Comparison of ENCODE assay signal across 10 mouse cellular contexts in genomic region chr4:84669650-84670049, GRCm38 (mm10). TPM values are rescaled to one million over a fixed set of nuclear protein-coding genes. Genes with fewer than 3 reads are reported as not detected.
DNase-seq lines count a peak whose midpoint lies in the region; ATAC-seq and TF ChIP-seq lines count a peak whose summit lies in the region.
"Had no signal": no experiment of that assay in that cellular context is flagged by ENCODE, and none has a peak within 500 bp of the region (broad histone marks: within the 10 kb centered on the region; RNA-seq: fewer than 3 reads in every experiment).

No protein-coding gene starts in this region.

- no peaks in the 10 kb centered on the region; the same call in 1 of the 2 replicates for H3K27me3 ChIP-seq in kidney, embryonic 14.5 days (ENCODE audit: control insufficient read depth, insufficient read depth, low read length)
- H3K27me3 ChIP-seq in E14TG2a.4 (ENCODE audit: insufficient read depth, low read length) = no peaks in the 10 kb centered on the region
- no peaks in the 10 kb centered on the region for H3K27me3 ChIP-seq in embryonic facial prominence, embryonic 13.5 days

- no peak overlapping the region for H3K27ac ChIP-seq in kidney, embryonic 14.5 days (ENCODE audit: low read depth, low read length)
- no peak overlapping the region for H3K27ac ChIP-seq in embryonic facial prominence, embryonic 13.5 days

- TF ChIP-seq CTCF in E14TG2a.4 (conservative IDR thresholded peaks at IDR 0.05; ENCODE audit: low read length) = no peak

- WGBS in kidney, embryonic 14.5 days = 80% methylated on average over 5 of the region's 5 CpGs
- WGBS in embryonic facial prominence, embryonic 13.5 days = 42% methylated on average over 5 of the region's 5 CpGs

- no peak overlapping the region for H3K9ac ChIP-seq in kidney, embryonic 14.5 days (ENCODE audit: low read depth, low read length)
- 0 out of 2 replicates have a peak overlapping the region, but pooled peaks have one; percentile 46 for H3K9ac ChIP-seq in embryonic facial prominence, embryonic 13.5 days

- DNase-seq in kidney, adult 18-20 months = peak; percentile 18
- DNase-seq in kidney, postnatal 25 days = peak; percentile 8 to 61
- no peak for DNase-seq in spleen, postnatal 10 days (ENCODE audit: low spot score in 2 of 2)
- DNase-seq in right cerebral cortex, adult 2 months (ENCODE audit: low spot score in 2 of 2) = no peak
- DNase-seq in right cerebral cortex, postnatal 25 days = no peak
- DNase-seq: gastrocnemius, postnatal 10 days; liver had no signal

- no peak overlapping the region for H3K4me2 ChIP-seq in kidney, embryonic 14.5 days (replicated peaks; ENCODE audit: low read depth, low read length)
- H3K4me2 ChIP-seq in embryonic facial prominence, embryonic 13.5 days = peak overlapping the region; percentile 40

- H3K36me3 ChIP-seq in kidney, embryonic 14.5 days (ENCODE audit: control insufficient read depth, insufficient read depth, low read length) = no peaks in the 10 kb centered on the region
- H3K36me3 ChIP-seq in E14TG2a.4 (ENCODE audit: insufficient read depth, low read length) = no peaks in the 10 kb centered on the region
- H3K36me3 ChIP-seq in embryonic facial prominence, embryonic 13.5 days = no peaks in the 10 kb centered on the region

- no peak overlapping the region for H3K4me3 ChIP-seq in kidney, embryonic 14.5 days (ENCODE audit: low read length)
- H3K4me3 ChIP-seq in E14TG2a.4 (replicated peaks; ENCODE audit: low read length) = peak overlapping the region; percentile 21
- H3K4me3 ChIP-seq in embryonic facial prominence, embryonic 13.5 days = no peak overlapping the region

- no peaks in the 10 kb centered on the region; the same call in 1 of the 2 replicates for H3K4me1 ChIP-seq in kidney, embryonic 14.5 days (ENCODE audit: control insufficient read depth, insufficient read depth, low read length)
- peaks cover 94% of the 10 kb centered on the region for H3K4me1 ChIP-seq in E14TG2a.4 (replicated peaks; ENCODE audit: low read depth, low read length)
- H3K4me1 ChIP-seq in embryonic facial prominence, embryonic 13.5 days = peaks cover 32% of the 10 kb centered on the region

- no peaks in the 10 kb centered on the region for H3K9me3 ChIP-seq in kidney, embryonic 14.5 days (ENCODE audit: control insufficient read depth, low read length)
- H3K9me3 ChIP-seq in E14TG2a.4 (ENCODE audit: low read length) = no peaks in the 10 kb centered on the region
- no peaks in the 10 kb centered on the region for H3K9me3 ChIP-seq in embryonic facial prominence, embryonic 13.5 days

- no peak for ATAC-seq in kidney, embryonic 14.5 days (ENCODE audit: low FRiP score, low TSS enrichment)
- ATAC-seq in embryonic facial prominence, embryonic 13.5 days (ENCODE audit: insufficient number of reproducible peaks, insufficient read depth, low FRiP score, low TSS enrichment, low read depth) = no peak

RNA-seq across cellular contexts. Expression of gene Bnc2, which starts 5.4 kb away (rescaled TPM):
- 12.2 and 14.0 TPM in 2 replicates for polyA plus RNA-seq in kidney, embryonic 14.5 days (2014; fragmentation: Nextera tagmentation; extraction: Ambion mirVana)
- polyA plus RNA-seq in embryonic facial prominence, embryonic 13.5 days (2015; fragmentation: Nextera tagmentation; extraction: Ambion mirVana) = 28.8 and 33.8 TPM in 2 replicates

Comparison
In these comparisons a context has a peak if more than half of its experiments do, and no peak if none do; other contexts are left out.
1. DNase-seq: peak in kidney, adult 18-20 months (single experiment) and kidney, postnatal 25 days (2 of 2); none in spleen, postnatal 10 days (0 of 2), right cerebral cortex, adult 2 months (0 of 2) and right cerebral cortex, postnatal 25 days (single experiment).